Mouse (Mus musculus): ENCODE measurements around the gene Itga11. TPM values are rescaled to one million over a fixed set of nuclear protein-coding genes. Genes with fewer than 3 reads are reported as not detected.

Itga11 gene
- total and polyA plus RNA-seq, 2 experiments = 0.09 TPM

DNA sequence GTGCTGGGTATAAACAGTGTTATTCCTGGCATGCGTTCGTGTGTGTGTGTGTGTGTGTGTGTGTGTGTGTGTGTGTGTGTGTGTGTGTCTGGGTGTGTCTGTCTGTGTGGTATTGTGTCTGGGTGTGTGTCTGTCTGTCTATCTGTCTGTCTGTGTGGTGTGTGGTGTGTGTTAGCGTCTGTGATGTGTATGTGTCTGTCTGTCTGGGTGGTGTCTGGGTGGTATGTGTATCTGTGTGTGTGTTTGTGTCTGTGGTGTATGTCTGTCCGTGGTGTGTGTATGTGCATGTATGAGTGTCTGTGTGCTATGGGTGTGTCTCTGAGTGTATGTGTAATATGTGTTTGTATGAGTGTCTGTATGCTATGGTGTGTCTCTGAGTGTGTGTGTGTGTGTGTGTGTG is 9.1 kb upstream of the Itga11 start:
- WGBS = 79% methylated on average over 4 of the region's 4 CpGs
- Histone ChIP-seq H3K27ac (replicated peaks; ENCODE audit: insufficient read depth, low read depth, low read length) (no peak overlapping the region), H3K9ac (ENCODE audit: low read depth, low read length) (no peak overlapping the region), H3K79me2 (ENCODE audit: control insufficient read depth, insufficient read depth, low read length) (no peaks in the 10 kb centered on the region), H3K36me3 (ENCODE audit: control insufficient read depth, insufficient read depth, low read length) (no peaks in the 10 kb centered on the region), H3K4me1 (ENCODE audit: control insufficient read depth, insufficient read depth, low read length) (no peaks in the 10 kb centered on the region), H3K4me3 (ENCODE audit: insufficient read depth, low read depth, low read length) (no peak overlapping the region), H3K27me3 (ENCODE audit: control insufficient read depth, insufficient read depth, low read length) (no peaks in the 10 kb centered on the region)
- TF ChIP-seq CTCF (IDR thresholded peaks at IDR 0.05; ENCODE audit: low read depth, low read length) (no peak), POLR2A (IDR thresholded peaks at IDR 0.05; ENCODE audit: extremely low read depth, insufficient read depth, low read length) (no peak)
- no peak for DNase-seq (ENCODE audit: extremely low read depth, low read depth, low spot score)

DNA sequence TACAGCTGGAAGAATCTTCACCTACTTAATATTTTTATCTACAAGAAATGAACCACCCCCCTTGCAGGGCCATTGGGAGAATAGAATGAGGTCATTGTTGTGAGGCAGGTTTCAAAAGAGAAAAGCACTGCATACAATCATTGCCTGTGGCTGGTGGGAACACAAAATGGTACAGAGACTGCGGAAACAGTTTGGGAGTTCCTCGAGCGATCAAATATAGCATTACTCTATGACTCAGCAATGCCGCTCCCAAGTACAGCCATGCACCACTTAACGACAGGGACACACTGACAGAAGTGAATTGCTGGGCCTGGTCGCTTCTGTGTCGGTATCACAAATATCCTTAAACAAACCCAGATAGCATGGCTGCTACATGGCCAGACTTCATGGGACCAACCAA is 4.4 kb upstream of the Itga11 start:
- TF ChIP-seq CTCF (IDR thresholded peaks at IDR 0.05; ENCODE audit: low read depth, low read length) (no peak), POLR2A (IDR thresholded peaks at IDR 0.05; ENCODE audit: extremely low read depth, insufficient read depth, low read length) (no peak)
- Histone ChIP-seq H3K27ac (replicated peaks; ENCODE audit: insufficient read depth, low read depth, low read length) (no peak overlapping the region), H3K4me3 (ENCODE audit: insufficient read depth, low read depth, low read length) (no peak overlapping the region), H3K36me3 (ENCODE audit: control insufficient read depth, insufficient read depth, low read length) (no peaks in the 10 kb centered on the region), H3K27me3 (ENCODE audit: control insufficient read depth, insufficient read depth, low read length) (peaks cover 6% of the 10 kb centered on the region), H3K4me1 (ENCODE audit: control insufficient read depth, insufficient read depth, low read length) (no peaks in the 10 kb centered on the region), H3K79me2 (ENCODE audit: control insufficient read depth, insufficient read depth, low read length) (no peaks in the 10 kb centered on the region), H3K9ac (ENCODE audit: low read depth, low read length) (no peak overlapping the region)
- DNase-seq (ENCODE audit: extremely low read depth, low read depth, low spot score) = no peak
- WGBS = 91% methylated on average over 7 of the region's 7 CpGs

DNA sequence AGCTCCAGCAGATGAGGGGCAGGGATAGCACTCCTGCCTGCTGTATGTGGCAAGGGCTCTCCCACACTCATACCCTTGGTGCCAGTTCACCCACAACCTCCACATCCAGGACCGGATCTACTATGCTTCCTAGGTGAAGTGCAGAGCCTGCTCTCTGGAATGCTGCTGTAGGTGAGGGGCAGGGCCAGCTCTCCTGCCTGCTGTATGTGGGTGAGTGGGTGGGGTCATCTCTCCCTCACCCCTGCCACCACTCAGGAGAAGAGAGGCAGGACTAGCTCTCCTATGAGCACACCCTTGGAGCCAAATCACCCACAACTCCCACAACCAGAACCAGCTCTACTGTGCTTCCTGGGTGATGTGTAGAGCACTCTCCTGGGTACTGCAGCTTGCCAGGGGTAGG is 2.5 kb upstream of the Itga11 start:
- Histone ChIP-seq H3K36me3 (ENCODE audit: control insufficient read depth, insufficient read depth, low read length) (no peaks in the 10 kb centered on the region), H3K9ac (ENCODE audit: low read depth, low read length) (no peak overlapping the region), H3K27me3 (ENCODE audit: control insufficient read depth, insufficient read depth, low read length) (peaks cover 6% of the 10 kb centered on the region), H3K4me3 (ENCODE audit: insufficient read depth, low read depth, low read length) (no peak overlapping the region), H3K27ac (replicated peaks; ENCODE audit: insufficient read depth, low read depth, low read length) (no peak overlapping the region), H3K4me1 (ENCODE audit: control insufficient read depth, insufficient read depth, low read length) (no peaks in the 10 kb centered on the region), H3K79me2 (ENCODE audit: control insufficient read depth, insufficient read depth, low read length) (no peaks in the 10 kb centered on the region)
- TF ChIP-seq CTCF (IDR thresholded peaks at IDR 0.05; ENCODE audit: low read depth, low read length) (no peak), POLR2A (IDR thresholded peaks at IDR 0.05; ENCODE audit: extremely low read depth, insufficient read depth, low read length) (no peak)
- DNase-seq (ENCODE audit: extremely low read depth, low read depth, low spot score) = no peak
- WGBS = 67% methylated on average over 1 of the region's 1 CpGs

DNA sequence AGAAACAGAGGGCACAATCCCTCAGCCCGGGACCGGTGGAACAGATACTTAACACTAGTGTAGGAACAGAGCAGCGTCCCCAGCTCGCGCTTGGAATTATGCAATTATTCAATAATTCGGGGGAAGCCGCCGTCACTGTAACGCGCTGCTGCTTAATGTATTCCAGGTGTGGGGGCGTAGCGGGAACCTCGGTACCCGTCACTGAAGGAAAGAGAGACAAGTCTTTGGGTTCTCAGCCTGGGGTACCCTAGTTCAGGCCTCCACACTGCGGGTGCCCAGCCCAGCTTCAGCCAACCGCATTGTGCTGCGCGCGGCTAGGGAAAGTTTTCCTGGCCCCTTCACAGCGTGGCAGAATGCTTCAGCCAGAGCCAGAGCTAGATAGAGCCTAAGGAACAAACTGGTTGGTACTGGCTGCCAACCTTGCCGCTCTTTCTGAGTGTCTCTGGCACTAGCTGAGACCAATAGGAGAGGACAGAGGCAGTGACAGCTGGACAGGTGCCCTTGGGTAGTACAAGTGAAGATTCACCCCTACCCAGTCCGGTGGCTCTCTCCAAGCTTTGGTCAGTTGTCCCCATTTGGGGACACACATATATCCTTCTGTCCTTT is 1.0 kb downstream of the Itga11 start:
- no peak overlapping the region for H3K4me3 ChIP-seq (ENCODE audit: insufficient read depth, low read depth, low read length)

DNA sequence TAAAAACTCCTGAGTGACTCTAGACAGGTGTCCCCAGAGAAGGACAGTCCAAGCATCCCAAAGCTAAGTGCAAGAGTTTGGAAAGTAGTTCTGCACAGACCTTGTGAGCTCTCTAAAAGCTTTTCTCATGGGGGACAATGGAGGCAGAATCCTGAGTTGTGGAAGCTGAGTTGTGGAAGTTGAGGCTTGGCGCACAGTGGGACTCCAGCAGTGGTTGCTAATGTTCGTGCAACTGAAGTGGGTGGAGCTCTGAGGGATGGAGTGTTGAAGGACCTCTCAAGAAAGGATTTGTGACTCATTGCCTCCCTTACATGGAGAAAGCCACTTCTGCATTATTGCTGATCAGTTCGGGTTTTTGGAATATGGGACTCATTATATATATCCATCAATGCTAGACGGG is 1.8 kb downstream of the Itga11 start:
- Histone ChIP-seq H3K36me3 (ENCODE audit: control insufficient read depth, insufficient read depth, low read length) (no peaks in the 10 kb centered on the region), H3K27me3 (ENCODE audit: control insufficient read depth, insufficient read depth, low read length) (peaks cover 6% of the 10 kb centered on the region), H3K27ac (replicated peaks; ENCODE audit: insufficient read depth, low read depth, low read length) (no peak overlapping the region), H3K4me1 (ENCODE audit: control insufficient read depth, insufficient read depth, low read length) (no peaks in the 10 kb centered on the region), H3K9ac (ENCODE audit: low read depth, low read length) (no peak overlapping the region), H3K4me3 (ENCODE audit: insufficient read depth, low read depth, low read length) (no peak overlapping the region), H3K79me2 (ENCODE audit: control insufficient read depth, insufficient read depth, low read length) (no peaks in the 10 kb centered on the region)
- TF ChIP-seq CTCF (IDR thresholded peaks at IDR 0.05; ENCODE audit: low read depth, low read length) (no peak), POLR2A (IDR thresholded peaks at IDR 0.05; ENCODE audit: extremely low read depth, insufficient read depth, low read length) (no peak)
- WGBS = 82% methylated on average over 4 of the region's 4 CpGs
- DNase-seq (ENCODE audit: extremely low read depth, low read depth, low spot score) = no peak

More for the DNA sequence above, 1.0 kb downstream of the Itga11 start:
- DNase-seq (ENCODE audit: extremely low read depth, low read depth, low spot score) = no peak
- Histone ChIP-seq H3K27ac (replicated peaks; ENCODE audit: insufficient read depth, low read depth, low read length) (no peak overlapping the region), H3K9ac (ENCODE audit: low read depth, low read length) (no peak overlapping the region), H3K36me3 (ENCODE audit: control insufficient read depth, insufficient read depth, low read length) (no peaks in the 10 kb centered on the region), H3K4me1 (ENCODE audit: control insufficient read depth, insufficient read depth, low read length) (no peaks in the 10 kb centered on the region), H3K27me3 (ENCODE audit: control insufficient read depth, insufficient read depth, low read length) (peaks cover 6% of the 10 kb centered on the region), H3K79me2 (ENCODE audit: control insufficient read depth, insufficient read depth, low read length) (no peaks in the 10 kb centered on the region)
- TF ChIP-seq POLR2A (IDR thresholded peaks at IDR 0.05; ENCODE audit: extremely low read depth, insufficient read depth, low read length) = no peak
- no peak for TF ChIP-seq CTCF (IDR thresholded peaks at IDR 0.05; ENCODE audit: low read depth, low read length)
- 10% methylated on average over 22 of the region's 22 CpGs for WGBS

DNA sequence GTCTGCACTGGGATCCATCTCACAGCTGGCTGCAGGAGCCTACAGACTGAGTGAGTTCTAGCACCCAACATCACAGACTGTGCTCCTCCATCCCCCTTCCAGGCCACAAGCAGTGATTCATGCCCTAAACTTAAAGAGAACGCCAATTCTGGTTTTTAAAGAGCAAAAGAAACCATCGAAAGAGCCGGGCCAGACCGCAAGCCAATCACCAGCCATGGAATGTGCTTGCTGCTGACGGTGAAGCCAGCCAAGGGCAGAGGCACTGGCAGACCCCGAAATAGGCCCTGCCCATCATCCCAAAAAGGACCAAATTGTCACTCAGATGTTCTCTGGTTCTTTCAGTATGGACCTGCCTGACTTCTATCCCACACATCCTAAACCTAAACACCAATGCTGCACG is 6.7 kb downstream of the Itga11 start:
- Histone ChIP-seq H3K79me2 (ENCODE audit: control insufficient read depth, insufficient read depth, low read length) (no peaks in the 10 kb centered on the region), H3K4me1 (ENCODE audit: control insufficient read depth, insufficient read depth, low read length) (no peaks in the 10 kb centered on the region), H3K27ac (replicated peaks; ENCODE audit: insufficient read depth, low read depth, low read length) (no peak overlapping the region), H3K9ac (ENCODE audit: low read depth, low read length) (no peak overlapping the region), H3K36me3 (ENCODE audit: control insufficient read depth, insufficient read depth, low read length) (no peaks in the 10 kb centered on the region), H3K27me3 (ENCODE audit: control insufficient read depth, insufficient read depth, low read length) (no peaks in the 10 kb centered on the region), H3K4me3 (ENCODE audit: insufficient read depth, low read depth, low read length) (no peak overlapping the region)
- no peak for DNase-seq (ENCODE audit: extremely low read depth, low read depth, low spot score)
- 82% methylated on average over 7 of the region's 7 CpGs for WGBS
- TF ChIP-seq POLR2A (IDR thresholded peaks at IDR 0.05; ENCODE audit: extremely low read depth, insufficient read depth, low read length) (no peak), CTCF (IDR thresholded peaks at IDR 0.05; ENCODE audit: low read depth, low read length) (no peak)

All from liver, adult 2 months (tissue).